In the genomic region with DNA sequence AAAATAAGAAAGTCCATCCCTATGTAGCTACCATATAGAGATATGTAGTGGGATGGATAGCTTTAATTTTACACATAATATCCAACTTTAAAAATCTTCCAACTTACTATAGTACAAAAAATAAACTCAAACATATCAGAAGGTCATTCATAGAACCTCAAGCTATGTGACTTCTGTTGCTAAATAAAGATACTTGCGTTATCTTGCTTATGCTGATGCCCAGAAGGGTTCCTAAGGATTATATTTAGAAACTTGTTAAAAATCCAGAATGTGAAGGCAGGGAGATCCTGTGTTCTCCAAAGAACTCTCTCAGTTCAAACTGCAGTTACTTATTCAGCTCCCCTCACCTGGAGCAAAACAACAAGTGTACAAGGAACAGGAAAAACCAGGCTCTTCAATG, we compare ENCODE assay signal across 15 mouse cellular contexts.
"Had no signal": no experiment of that assay in that cellular context is flagged by ENCODE, and none has a peak within 500 bp of the region (broad histone marks: within the 10 kb centered on the region; RNA-seq: fewer than 3 reads in every experiment).

No protein-coding gene starts in this region.

- H3K27ac ChIP-seq: limb, embryonic 10.5 days; limb, embryonic 13.5 days; liver, embryonic 12.5 days; liver, embryonic 15.5 days had no signal

- H3K4me2 ChIP-seq: limb, embryonic 13.5 days; liver, embryonic 12.5 days; liver, embryonic 15.5 days; midbrain, embryonic 11.5 days had no signal

- H3K9me3 ChIP-seq: limb, embryonic 10.5 days; limb, embryonic 13.5 days; liver, embryonic 12.5 days; liver, embryonic 15.5 days had no signal

- H3K27me3 ChIP-seq: limb, embryonic 13.5 days; liver, embryonic 12.5 days; liver, embryonic 15.5 days had no signal

- H3K36me3 ChIP-seq: limb, embryonic 10.5 days; limb, embryonic 13.5 days; liver, embryonic 12.5 days; liver, embryonic 15.5 days had no signal

- ATAC-seq: liver, embryonic 12.5 days had no signal

- DNase-seq: kidney, adult 9 months; kidney, postnatal 14 days; kidney, postnatal 4 days; liver; lung, adult 18-20 months; lung, postnatal 10 days; lung, postnatal 4 days; midbrain, embryonic 14.5 days; thymus, adult 18-20 months; thymus, postnatal 4 days had no signal

- H3K4me3 ChIP-seq: limb, embryonic 10.5 days; limb, embryonic 13.5 days; liver, embryonic 12.5 days; liver, embryonic 15.5 days had no signal

- H3K9ac ChIP-seq: limb, embryonic 13.5 days; liver, embryonic 12.5 days; liver, embryonic 15.5 days had no signal

- H3K4me1 ChIP-seq: limb, embryonic 10.5 days; limb, embryonic 13.5 days; liver, embryonic 12.5 days; liver, embryonic 15.5 days had no signal
